Mouse (Mus musculus): ENCODE measurements around the gene Ppp2r1a. TPM values are rescaled to one million over a fixed set of nuclear protein-coding genes. Genes with fewer than 3 reads are reported as not detected.

Ppp2r1a gene
- 52.6 and 246 TPM in 2 replicates for polyA plus RNA-seq (2012)

DNA sequence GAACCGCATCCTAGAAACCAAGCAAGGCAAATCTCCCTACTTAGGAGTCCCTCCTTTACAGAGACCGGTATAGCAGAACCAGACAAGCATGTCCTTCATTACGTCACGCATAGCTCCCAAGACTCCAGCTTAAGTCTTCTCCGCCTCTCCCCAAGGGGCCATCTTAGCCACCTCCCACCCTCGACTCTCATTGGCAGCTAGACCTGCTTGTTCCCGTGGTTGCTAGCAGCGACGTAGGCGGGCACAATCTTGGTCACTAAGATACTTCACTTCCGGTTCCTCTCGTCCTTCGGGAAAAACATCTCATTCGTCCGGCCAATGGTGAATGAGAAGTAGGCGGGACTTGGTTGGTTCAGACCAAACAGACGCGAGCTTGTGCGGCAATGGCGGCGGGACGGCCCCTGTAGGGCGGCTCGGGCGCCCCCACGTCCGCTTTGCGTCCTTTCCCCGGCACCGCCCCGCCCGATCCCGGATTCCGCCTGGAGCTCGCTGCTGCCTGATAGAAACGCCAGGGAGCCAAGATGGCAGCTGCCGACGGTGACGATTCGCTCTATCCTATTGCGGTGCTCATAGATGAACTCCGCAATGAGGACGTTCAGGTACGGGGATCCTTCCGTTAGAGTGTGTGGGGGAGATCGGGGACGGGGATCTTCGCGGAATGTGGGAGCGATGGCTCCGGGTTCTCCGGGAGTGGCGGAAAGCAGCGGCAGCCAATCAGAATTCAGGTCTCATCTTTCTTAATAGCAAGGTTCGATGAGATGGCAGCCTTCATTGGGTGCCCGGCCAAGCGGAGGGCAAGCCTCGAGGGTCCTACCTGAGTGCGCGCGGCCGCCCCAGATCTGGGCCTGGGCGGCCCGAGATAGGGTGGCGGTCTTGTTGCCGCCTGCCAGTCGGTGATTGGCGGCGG, at the start of gene Ppp2r1a:
Ppp2r1a (plus strand) TSS at position 327 of the 907 bp plus-strand sequence.
- TF ChIP-seq GATA1 (IDR thresholded peaks at IDR 0.05; ENCODE audit: low read length): no peak

GRCm38 (mm10) chr17:20904991-20905390, 40.1 kb upstream of the Ppp2r1a start, which contains the start of gene Vmn1r231:
Gene Vmn1r231 (minus strand): TSS chr17:20905091.
- no peak for TF ChIP-seq GATA1 (IDR thresholded peaks at IDR 0.05; ENCODE audit: low read length)

DNA sequence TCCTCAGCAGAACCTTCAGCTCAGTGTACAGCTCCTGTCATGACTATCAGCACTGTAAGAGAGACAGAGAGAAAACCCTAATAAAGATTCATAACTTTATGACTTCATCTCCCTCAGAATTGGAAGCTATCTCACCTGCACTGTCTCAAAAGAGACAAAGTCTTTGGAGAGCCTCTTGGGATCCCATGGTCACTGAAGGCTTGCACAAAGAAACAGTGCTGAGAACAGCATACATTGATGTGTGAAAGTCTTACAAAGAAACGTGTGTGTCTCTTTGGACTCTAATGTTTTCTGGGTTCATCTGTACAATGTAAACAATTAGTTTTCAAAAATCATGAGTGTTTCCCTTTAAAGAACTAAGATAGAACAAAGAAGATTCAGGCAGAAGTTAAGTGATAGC, 25.5 kb upstream of the Ppp2r1a start, which contains the start of gene Vmn1r232:
Vmn1r232 (minus strand) TSS at position 101 of the 400 bp plus-strand sequence.
- no peak for TF ChIP-seq GATA1 (IDR thresholded peaks at IDR 0.05; ENCODE audit: low read length)

DNA sequence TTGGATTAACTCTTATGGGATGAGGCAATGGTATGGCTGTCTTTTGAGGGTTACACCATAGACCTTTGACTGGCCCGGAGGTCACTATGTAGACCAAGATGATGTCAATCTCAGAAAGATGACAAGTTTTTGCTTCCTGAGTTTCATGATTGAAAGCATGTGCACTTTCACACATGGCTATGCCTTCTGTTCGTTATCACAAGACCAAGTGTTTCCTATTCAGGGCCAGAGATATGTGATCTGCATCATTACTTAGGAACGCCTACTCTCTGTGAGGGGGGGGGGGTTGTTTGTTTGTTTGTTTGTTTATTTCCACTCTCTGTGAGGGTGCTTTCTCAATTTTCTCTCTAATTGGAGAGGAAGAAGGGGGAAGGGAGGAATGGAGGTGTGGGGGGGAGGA, 885 bp upstream of the Ppp2r1a start:
- TF ChIP-seq GATA1 (IDR thresholded peaks at IDR 0.05; ENCODE audit: low read length): no peak

DNA sequence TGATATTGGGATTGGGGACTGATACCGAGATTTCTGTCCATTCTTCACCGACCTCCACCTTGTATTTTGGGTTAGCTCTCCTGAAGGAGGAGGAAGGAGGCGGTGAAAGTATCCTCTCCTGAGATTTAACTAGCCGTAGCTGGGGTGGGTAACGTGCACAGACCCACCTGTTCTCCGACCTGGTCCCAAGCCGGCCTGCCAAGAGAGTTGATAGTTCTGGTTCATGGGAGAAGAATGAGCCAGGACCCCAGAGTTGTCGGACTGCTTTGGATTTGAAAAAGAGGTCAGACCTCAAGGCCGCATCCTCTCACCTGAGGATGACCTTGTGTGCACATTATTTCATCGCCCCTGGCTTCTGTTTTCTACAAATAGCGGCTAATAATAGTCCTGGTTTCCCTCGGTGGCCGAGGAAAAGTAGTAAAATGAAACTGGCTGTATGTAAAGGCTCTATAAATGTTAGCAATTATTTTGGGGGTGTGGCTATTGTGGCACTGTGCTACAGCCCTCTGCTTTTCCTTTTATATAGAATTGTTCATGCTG, 985 bp downstream of the Ppp2r1a start:
- TF ChIP-seq GATA1 (IDR thresholded peaks at IDR 0.05; ENCODE audit: low read length): no peak

- TF ChIP-seq GATA1 (IDR thresholded peaks at IDR 0.05; ENCODE audit: low read length): no peak
These were observed 1.5 kb downstream of the Ppp2r1a start for GRCm38 (mm10) chr17:20946636-20947035.

DNA sequence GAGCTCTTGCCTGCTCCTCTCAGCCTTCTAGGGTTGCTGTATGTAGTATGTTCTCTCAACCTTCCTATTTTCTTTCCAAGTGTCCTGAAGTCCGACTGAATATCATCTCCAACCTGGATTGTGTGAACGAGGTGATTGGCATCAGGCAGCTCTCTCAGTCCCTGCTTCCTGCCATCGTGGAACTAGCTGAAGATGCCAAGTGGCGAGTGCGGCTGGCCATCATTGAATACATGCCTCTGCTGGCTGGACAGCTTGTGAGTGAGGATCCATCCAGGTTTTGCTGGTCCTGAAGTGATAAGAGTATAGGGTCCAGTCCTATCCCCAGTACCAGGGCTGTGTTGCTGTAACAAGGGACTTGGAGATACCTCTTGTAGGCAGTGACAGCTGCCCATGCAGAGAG, 15.3 kb downstream of the Ppp2r1a start:
- TF ChIP-seq GATA1 (IDR thresholded peaks at IDR 0.05; ENCODE audit: low read length): no peak

DNA sequence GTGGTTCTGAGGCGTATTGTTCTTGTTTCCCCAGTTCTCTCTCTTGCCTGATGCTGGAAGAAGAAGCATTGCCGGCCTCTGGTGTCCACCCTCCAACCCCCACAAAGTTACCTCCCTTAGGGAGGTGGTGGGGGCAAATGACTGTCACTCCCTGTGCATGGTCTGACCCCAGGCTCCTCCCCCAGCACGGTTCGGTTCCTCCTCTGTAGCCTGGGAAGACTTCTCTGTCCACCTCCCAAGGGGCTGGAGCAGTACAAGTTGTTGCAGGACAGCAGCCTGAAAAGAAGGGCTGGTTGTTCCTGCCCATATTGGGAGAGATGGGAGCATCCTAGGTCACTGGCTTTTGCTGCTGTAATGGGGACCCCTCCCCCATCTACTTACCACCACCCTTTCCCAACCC, 20.3 kb downstream of the Ppp2r1a start:
- TF ChIP-seq GATA1 (IDR thresholded peaks at IDR 0.05; ENCODE audit: low read length): no peak

GRCm38 (mm10) chr17:20966681-20967080, 21.6 kb downstream of the Ppp2r1a start:
- TF ChIP-seq GATA1 (IDR thresholded peaks at IDR 0.05; ENCODE audit: low read length): no peak

DNA sequence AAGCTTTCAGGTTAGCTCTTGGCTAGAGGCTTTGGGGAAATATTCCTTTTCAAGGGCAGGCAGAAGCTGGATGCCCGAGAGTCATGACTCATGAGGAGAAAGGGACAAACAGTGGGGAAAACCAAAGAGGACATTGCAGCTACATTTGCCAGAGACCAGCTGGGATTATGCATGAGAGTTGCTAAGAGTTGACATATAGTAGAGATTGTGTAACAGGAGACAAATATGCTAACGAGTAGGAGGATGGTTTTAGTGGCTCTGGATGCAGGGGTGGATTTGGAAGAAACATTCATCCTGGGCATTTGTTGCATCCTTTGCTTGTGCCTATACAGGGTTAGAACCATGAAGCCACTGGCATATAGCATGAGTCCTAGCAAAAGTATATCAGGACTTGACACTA, 48.6 kb downstream of the Ppp2r1a start:
- no peak for TF ChIP-seq GATA1 (IDR thresholded peaks at IDR 0.05; ENCODE audit: low read length)

- no peak for TF ChIP-seq GATA1 (IDR thresholded peaks at IDR 0.05; ENCODE audit: low read length)
These were observed 51.3 kb downstream of the Ppp2r1a start, which contains the start of gene Vmn1r233 for GRCm38 (mm10) chr17:20996364-20996763. Gene Vmn1r233 (minus strand): TSS chr17:20996464.

DNA sequence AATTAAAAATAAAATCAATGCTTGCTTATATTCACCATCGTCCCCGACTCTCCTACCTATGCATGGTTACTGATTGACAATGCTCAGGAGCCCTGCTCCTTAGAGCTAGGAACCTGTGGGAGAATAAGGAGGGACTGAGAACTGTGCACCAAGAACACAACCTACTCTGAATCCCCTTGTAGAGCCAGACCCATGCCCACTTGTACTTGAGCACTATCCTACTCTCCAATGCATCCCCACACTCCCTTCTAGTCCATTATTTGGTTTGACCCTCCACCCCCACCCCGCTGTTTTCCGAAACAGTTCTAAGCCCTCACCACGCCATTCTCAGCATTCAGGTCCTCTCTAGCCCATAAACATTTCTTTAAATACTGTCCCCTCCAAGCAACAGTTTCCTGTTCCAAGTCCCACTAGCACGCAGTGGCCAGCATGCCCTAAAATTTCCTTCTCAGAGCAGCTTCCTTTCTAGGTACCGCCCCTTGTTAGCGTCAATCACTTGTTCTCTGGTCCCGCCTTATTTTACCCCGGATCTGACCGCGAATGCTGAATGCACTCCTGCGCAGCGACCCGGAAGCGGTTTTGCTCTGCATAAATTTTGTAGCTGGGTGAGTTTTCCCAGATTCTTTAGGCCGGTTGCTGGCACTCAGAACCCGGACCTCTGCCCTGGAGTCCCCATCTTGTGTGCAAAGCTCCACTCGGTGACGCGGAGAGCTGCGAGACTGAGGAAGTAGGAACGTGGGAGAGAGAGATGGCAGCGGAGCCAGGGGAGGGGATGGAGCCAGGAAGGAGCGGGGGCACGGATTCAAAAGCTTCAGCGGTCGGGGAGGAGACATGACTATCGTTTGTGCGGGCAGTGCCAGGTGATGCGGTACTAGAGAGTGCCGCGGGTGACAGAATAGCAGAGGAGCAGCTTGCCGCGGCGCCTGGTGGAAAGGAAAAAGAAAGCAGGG, 63.5 kb downstream of the Ppp2r1a start, which contains the start of gene Zfp160:
Zfp160 (plus strand) TSS at position 522 of the 950 bp plus-strand sequence.
- TF ChIP-seq GATA1 (IDR thresholded peaks at IDR 0.05; ENCODE audit: low read length): no peak

GRCm38 (mm10) chr17:21009726-21010125, 64.6 kb downstream of the Ppp2r1a start:
- TF ChIP-seq GATA1 (IDR thresholded peaks at IDR 0.05; ENCODE audit: low read length): no peak

Other genes with a start within 250 kb of the Ppp2r1a start
- gene Vmn1r227, start 215.5 kb upstream of the Ppp2r1a start, polyA plus RNA-seq (2012): not detected in 2 replicates
- not detected in 2 replicates for gene Vmn1r228, start 159.2 kb upstream of the Ppp2r1a start, polyA plus RNA-seq (2012)
- gene Vmn1r229, start 133.8 kb upstream of the Ppp2r1a start, polyA plus RNA-seq (2012): not detected in 2 replicates
- gene Vmn1r230, start 104.9 kb upstream of the Ppp2r1a start, polyA plus RNA-seq (2012): not detected in 2 replicates
- not detected in 2 replicates for gene Vmn1r231, start 40.2 kb upstream of the Ppp2r1a start, polyA plus RNA-seq (2012)
- gene Vmn1r232, start 25.6 kb upstream of the Ppp2r1a start, polyA plus RNA-seq (2012): not detected in 2 replicates
- gene Vmn1r233, start 51.2 kb downstream of the Ppp2r1a start, polyA plus RNA-seq (2012): not detected in 2 replicates
- gene Zfp160, start 63.6 kb downstream of the Ppp2r1a start, polyA plus RNA-seq (2012): 0.78 and 0.97 TPM in 2 replicates